Comparison of ENCODE assay signal across 21 mouse cellular contexts in the genomic region with DNA sequence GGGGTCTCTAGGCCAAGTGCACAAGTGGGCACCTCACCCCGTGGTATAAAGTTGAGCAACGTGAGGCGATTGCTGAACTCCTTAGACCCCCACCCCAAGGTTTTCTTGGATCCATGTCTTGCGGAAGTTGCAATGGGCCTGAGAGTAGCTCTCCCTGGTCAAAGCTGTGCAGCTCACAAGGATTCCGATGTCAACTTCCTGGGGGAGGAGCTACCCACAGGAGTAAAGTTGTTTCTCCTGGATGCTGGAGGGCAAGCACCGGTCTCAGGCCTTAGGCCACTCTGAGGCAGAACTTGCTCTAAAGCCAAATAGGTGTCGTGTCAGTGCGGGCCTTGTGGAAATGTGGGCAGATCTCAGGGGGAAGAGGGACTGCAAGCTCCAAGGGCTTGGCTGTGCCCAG.
"Had no signal": no experiment of that assay in that cellular context is flagged by ENCODE, and none has a peak within 500 bp of the region (broad histone marks: within the 10 kb centered on the region; RNA-seq: fewer than 3 reads in every experiment).

No protein-coding gene starts in this region.

- ATAC-seq: liver, postnatal 0 days; lung, postnatal 0 days; midbrain, embryonic 13.5 days; midbrain, embryonic 16.5 days had no signal

- H3K36me3 ChIP-seq: limb, embryonic 12.5 days; limb, embryonic 15.5 days; midbrain, embryonic 10.5 days; midbrain, embryonic 13.5 days; neural tube, embryonic 13.5 days had no signal

- DNase-seq: kidney, adult 18-20 months; kidney, adult 9 months; kidney, postnatal 25 days; layer of hippocampus, adult 9-11 months; liver, postnatal 0 days; lung, embryonic 14.5 days; retina, postnatal 1 day; right cerebral cortex, postnatal 25 days; spleen, adult 18-20 months; thymus, postnatal 25 days had no signal

- H3K27me3 ChIP-seq: limb, embryonic 12.5 days; limb, embryonic 15.5 days; midbrain, embryonic 13.5 days; neural tube, embryonic 13.5 days had no signal

- H3K9me3 ChIP-seq: limb, embryonic 15.5 days; midbrain, embryonic 10.5 days; midbrain, embryonic 13.5 days; neural tube, embryonic 13.5 days had no signal

- H3K4me3 ChIP-seq: layer of hippocampus, adult 2 months; limb, embryonic 12.5 days; limb, embryonic 15.5 days; midbrain, embryonic 10.5 days; midbrain, embryonic 13.5 days; myocyte; neural tube, embryonic 13.5 days had no signal

- H3K4me1 ChIP-seq: midbrain, embryonic 13.5 days; neural tube, embryonic 13.5 days had no signal

- H3K27ac ChIP-seq: layer of hippocampus, adult 2 months; limb, embryonic 12.5 days; limb, embryonic 15.5 days; liver, embryonic 14.5 days; macrophage; midbrain, embryonic 10.5 days; midbrain, embryonic 13.5 days; neural tube, embryonic 13.5 days had no signal

- H3K9ac ChIP-seq: limb, embryonic 15.5 days; liver, embryonic 14.5 days; liver, postnatal 0 days; lung, embryonic 14.5 days; midbrain, embryonic 13.5 days; neural tube, embryonic 13.5 days had no signal
